Mouse (Mus musculus): ENCODE measurements around the gene Tmem178.

Tmem178 gene

DNA sequence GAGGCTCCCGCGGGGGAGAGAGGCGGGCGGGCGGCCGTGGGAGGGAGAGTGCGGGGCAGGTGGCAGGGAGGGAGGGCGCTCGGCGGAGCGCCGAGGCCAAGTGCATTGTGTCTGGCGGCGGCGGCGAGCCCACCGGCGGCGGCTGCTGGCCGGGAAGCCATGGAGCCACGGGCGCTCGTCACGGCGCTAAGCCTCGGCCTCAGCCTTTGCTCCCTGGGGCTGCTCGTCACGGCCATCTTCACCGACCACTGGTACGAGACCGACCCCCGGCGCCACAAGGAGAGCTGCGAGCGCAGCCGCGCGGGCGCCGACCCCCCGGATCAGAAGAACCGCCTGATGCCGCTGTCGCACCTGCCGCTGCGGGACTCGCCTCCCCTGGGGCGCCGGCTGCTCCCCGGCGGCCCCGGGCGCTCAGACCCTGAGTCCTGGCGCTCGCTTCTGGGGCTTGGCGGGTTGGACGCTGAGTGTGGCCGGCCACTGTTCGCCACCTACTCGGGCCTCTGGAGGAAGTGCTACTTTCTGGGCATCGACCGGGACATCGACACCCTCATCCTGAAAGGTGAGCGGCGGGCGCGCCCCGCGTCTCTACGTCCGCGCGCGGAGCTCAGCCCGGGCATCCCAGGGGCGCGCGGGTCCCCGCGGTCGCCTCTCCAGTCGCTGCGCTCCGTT, at the start of gene Tmem178:
Gene Tmem178, plus strand, starts transcription at position 103 of the 669 bp plus-strand sequence.
- peak; percentile 34 for DNase-seq (ENCODE audit: low read depth, low spot score)

DNA sequence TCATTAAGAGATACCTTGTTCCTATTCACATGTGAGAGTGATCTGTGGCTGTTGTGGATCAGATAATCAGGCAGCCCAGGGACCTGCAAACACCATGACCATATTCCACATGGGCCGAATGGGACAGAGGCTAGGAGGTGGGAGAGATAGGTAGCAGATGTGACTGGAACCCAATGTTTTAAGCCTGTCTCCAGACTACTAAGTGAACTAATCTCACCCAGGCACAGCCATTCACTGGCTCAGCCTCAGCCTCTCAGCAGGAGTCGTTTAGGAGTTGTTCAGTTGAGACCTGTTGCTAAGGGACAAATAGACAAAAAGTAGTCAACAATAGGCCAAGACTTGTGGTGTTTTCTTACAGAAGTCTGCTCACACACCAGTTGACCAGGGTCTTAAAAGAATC, 48.0 kb upstream of the Tmem178 start:
- no peak for DNase-seq (ENCODE audit: low read depth, low spot score)

DNA sequence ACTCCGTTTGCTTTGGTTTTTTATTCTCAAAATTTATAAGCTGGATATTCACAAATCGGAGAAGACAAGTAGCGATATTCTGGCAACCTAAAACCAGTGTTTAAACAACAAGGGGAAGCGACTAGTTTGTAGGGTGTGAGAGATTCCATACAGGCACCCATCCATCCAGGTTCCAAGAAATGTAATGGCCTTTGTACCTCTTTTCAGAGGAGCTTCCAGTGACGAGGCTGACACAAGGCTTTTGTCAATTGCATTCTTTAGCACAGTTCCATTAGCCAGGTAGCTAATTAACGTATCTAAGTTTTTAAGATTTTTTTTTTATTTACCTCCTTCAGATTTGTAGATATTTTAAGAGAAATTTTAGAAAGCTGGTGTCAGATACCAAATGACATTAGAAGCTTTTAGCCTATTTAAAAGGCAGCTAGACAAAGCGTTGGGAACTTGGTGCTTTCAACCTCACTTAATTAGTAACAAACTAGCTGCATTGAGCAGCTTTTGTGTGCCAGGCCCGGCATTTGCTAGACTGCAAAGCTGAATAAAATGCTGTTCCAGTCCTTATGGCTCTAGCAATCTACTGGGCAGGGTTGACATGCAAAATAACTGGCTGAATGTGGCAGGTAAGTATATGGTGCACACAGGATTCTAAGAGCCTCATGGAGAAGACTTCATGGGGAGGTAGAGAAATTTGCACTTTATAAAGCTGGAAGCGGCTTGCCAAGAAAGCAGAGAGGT, 46.6 kb upstream of the Tmem178 start:
- DNase-seq (ENCODE audit: low read depth, low spot score): no peak

DNA sequence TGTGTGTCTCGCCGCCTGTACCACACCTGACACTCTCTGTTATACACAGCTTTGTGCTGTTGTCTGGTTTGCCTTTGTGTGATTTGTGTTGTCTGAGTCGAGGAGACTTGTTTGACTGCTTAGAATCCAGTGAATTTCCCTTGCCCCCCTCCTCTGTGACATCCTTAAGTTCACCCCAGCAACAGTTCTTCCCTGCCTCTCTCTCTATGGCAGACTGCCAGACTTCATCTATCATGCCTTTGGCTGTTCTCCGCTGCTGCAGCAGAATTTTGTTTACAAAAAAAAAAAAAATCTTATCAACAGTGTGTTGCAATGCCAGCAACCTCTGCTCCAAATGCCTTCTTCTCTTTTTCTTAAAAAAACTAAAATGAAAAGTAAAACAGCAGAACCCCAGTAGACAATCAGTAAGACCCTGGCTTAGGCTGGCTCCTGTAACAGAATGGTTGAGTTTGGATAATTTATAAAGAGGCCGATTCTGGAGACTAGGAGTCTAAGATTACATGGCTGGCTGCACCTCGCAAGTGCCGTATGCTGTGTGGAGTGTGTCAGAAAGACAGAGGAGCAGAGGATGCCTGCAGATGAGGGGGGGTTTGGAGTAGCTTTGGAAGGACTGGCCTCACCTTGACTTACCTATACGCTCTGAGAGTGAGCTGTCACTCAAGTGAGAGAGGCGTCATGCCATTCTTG, 44.8 kb upstream of the Tmem178 start:
- DNase-seq (ENCODE audit: low read depth, low spot score): no peak

DNA sequence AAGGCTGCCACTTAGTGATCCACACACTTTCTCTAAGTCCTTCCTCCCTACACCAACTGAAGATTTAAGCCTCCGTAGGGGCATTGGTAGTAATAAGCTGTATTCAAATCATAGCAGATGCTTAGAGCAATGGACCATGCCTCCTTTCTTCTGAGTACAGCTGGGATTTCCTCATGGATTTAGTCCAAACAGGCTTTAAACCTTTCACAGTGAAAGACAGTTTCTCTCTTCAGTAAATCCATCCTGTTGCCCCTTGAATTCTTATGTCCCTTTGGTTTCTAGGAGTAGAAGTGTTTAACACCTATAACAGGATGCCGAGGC, 44.3 kb upstream of the Tmem178 start:
- no peak for DNase-seq (ENCODE audit: low read depth, low spot score)

DNA sequence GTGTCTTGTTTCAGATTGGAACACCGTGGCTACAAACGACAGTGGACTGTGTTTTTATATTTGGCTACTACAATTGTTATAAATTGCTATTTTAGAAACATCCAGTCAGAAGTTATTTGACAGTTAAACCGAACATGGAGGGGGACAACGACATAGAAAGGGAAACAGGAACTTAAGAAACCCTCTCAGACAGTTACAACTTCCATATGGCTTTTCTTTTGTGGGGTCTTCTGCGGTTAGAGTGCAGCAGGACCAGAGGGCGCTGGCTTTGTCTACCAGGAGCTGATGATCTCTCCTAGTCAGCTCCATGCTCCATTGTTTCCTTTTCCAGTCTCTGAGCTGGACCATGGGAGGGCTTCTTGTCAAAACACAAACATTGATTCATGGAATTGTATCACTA, 42.5 kb upstream of the Tmem178 start:
- no peak for DNase-seq (ENCODE audit: low read depth, low spot score)

DNA sequence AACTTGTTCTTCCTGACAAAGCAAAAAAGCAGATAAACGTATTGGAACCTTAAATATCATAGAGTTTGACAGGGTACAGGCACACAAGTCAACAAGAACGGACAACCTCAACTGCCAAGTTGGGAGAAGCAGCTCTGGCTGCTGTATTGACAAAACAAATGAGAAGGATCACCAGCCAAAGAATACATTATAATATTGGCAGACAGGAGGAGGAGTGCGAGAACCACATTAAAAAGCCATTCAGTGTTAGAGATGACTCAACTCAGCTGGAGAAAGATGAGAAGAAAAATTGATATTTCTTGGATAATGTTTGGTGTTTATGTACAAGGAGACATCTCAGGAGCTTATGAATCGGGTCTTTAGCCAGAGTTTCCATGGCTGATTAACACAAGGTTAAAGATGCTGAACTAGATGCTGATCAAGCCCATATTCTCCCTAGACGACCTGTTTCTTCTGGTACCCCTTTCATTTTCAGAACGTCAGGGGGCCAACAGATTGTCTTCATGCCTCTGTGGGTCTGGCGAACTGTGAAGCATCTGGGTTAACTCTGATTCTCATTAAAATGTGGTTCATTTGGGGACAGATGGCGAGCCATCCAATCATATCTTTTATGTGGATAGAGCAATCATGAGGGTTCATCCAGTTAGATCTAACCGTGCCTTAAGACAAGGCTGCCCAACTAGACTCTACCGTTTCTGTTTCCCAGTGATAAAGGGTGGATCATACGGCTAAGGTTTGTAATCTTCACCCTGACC, 41.1 kb upstream of the Tmem178 start:
- DNase-seq (ENCODE audit: low read depth, low spot score): no peak

DNA sequence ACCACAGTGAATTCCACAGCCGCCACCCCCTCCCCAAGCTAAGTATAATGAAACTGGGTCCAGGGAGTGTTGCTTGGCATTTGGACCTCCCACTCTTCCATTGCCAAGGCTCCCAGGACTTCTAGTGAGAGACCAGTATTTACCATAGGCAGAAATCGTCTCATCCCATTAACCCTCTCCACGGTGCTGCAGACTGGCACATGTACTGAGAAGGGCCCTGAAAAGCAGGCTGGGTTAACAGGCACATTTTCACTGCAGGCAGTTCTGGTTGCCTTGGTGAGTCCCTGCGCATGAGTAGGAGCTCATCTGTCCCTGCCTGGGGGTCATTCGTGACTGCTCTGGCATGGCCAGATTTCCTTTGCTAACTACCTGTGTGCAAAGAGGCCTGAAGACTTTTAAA, 40.4 kb upstream of the Tmem178 start:
- no peak for DNase-seq (ENCODE audit: low read depth, low spot score)

DNA sequence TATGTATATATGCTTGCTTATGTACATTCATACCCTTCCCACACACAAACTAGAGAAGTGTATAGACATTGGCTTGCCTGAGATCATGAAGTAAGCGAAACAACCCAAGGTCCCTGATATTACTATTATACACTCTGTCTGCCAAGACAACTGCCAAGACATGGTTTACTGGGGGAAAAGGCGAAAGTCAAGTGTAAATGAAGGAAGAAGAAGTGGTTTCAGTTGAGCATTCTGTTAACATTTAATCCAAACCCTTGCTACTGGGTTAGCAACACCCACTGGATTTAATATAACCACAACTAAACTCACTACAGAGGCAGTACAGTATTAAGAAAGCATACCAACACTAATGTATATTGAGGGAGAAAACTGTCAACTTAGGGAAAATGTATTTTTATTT, 28.8 kb upstream of the Tmem178 start:
- no peak for DNase-seq (ENCODE audit: low read depth, low spot score)

DNA sequence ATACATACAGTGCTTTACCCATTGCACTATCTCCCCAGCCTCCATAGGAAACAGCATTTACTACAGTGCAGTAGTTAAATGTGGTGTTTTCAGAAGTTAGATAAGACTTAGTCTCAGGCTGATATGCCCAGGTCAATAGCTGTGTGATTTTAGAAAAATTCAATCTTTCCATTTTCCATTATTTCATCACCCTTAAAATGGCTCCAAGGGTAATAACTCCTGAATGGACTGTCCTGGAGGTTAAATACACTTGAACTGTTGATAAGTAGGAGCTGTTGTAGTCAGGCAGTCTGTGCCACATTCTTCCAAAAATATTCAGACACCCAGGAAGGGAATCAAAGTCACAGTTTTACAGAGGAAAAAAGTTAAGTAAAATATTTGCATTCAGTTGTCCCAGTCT, 25.2 kb upstream of the Tmem178 start:
- no peak for DNase-seq (ENCODE audit: low read depth, low spot score)

DNA sequence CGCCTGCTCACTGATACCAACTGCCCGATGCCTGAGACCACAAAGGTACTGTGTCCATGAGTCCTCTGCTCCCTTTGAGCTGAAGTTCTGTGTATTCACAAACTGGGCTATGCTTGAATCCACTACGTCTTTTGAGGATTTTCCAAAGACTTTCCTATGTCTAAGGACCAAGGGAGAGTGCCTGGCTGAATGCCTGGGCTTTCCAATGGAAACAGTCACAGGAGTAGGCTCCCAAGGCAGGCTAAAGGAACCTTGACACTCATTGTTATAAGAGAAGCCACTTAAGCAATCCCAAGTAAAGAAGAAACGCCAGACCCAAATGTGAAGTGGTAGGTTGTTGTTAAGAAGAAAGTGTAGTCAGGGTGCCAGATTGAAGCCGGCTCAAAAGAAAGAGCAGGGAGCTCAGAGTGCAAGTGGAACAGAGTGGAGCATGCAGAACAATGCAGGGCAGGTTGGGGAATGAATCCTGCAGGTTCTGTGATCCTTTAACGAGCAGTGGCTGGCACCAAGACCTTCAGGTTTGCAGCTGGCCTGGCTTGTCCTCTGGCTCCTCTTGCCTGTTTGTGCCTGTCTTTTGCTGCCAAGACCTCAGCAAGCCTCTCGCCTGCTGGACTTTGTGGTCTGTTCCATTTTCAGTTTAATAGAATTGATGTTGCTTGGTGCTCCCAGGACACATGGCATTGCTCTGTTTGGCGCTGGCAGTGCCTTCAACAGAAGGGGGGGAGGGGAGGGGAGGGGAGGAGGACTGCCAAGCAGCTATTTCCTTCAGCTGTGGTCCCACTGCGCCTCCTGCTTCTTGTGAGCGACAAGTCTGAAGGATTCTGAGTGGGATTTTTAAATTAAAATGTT, 22.9 kb upstream of the Tmem178 start:
- no peak for DNase-seq (ENCODE audit: low read depth, low spot score)

DNA sequence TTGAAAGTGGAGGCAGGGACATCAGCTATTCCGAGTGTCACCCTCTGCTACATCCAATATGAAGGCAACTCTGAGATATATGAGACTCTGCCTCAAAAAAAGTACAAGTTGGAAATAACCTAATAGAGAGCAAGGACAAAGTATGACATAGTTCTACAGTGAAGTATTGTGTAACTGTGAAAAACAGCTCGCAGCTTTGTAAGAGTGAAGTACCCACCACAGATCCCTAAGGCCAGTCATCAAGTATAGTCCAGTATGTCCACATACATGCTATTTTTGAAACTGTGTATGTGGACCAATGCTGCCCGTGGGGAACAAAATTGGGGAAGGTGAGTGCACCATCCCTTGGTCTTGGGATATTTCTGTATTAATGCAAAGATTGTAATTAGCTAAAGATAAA, 18.9 kb upstream of the Tmem178 start:
- no peak for DNase-seq (ENCODE audit: low read depth, low spot score)

DNA sequence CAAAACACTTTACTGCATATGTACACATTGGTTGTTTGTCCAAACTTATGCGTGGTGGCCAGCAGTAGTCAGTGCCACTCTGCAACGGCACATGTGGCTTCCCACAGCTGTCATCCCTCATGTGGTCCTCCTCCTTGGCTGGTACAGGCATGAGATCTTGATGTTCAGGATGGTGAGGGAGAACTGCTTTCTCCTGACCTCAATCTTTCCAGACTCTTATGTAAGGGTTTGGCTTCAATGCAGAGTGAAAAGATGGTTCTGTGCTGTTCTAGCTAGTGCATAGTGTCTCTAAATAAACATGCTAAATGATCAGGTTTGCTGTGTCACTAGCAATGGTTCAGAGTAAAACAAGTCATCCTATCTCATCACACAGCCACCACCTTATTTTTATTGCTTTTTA, 17.3 kb upstream of the Tmem178 start:
- DNase-seq (ENCODE audit: low read depth, low spot score): no peak

DNA sequence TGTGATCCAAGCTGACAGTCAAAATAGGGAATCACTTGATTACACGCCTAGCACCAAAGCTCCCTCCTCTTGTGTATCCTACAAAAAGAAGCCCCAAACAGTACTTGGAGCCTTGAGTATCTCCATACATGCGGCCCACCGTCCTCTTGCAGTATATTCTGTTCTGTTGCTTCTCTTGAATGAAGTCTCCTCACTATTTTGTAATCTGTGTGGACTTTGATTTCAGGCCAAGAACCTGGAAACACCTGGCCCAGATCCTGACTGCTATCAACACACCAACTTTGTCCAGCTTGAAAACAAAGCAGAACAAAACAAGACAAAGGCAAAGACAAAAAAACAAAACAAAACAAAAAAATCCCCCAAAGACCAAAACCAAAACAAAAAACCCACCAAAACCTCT, 11.7 kb upstream of the Tmem178 start:
- no peak for DNase-seq (ENCODE audit: low read depth, low spot score)

DNA sequence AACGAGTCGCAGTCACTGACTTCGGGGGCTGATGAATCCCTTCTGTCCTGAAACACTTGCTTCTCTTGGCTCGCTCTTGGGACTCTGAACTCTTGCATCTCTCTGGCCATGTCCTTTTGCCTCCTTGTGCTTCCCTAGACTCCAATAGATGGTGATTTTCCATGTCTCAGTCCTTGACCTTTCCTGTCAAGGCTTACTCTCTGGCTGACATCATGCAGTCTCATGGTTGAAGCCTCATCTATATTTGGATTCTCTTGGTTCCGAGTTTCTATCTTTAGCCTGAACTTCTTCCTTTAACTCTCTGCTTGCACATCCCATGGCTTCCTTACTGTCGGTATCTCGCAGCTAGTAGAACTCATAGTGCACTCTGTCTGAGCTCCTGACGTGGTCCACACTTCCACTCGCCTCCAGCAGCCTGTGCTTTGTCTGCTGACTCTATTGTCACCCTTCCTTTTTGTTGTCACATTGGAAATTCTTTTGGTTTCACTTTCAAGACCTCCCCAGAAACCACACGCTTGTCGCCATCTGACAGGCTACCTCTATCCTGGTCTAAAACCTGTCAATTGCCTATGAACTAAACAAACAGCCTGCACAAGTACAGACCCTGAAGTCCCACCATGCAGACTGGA, 10.9 kb upstream of the Tmem178 start:
- no peak for DNase-seq (ENCODE audit: low read depth, low spot score)

DNA sequence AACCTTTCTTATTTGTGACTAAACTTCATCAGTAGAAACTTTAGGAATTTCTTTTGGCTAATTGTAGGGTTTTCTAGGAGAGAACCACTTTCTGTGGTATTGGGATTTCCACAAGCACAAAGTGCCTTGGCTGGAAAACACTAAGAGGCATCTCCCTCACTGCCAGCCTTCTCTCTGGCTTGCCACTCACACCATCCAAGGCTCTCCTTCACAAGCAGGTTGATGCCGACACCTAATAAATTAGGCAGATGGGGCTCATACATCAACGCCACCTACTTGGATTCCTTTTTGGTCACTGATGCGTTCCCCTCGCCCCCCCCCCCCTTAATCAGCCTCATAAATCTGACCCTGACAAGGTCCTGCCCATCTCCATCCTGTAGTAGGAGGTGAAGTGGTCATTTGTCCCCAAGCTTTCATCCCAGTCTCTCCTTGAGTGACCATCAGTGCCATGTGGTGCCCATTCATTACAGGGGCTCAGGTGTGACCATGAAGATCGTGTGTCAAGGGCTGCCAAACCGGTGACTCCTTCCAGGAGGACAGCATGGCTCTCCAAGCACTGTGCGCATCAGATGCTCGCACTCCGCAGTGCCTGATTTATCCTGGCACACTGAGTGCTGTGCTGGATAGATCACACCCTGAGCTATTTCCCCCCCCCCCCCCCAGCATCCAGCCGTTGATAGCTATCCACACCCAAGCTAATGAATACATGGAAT, 8.5 kb upstream of the Tmem178 start:
- no peak for DNase-seq (ENCODE audit: low read depth, low spot score)

DNA sequence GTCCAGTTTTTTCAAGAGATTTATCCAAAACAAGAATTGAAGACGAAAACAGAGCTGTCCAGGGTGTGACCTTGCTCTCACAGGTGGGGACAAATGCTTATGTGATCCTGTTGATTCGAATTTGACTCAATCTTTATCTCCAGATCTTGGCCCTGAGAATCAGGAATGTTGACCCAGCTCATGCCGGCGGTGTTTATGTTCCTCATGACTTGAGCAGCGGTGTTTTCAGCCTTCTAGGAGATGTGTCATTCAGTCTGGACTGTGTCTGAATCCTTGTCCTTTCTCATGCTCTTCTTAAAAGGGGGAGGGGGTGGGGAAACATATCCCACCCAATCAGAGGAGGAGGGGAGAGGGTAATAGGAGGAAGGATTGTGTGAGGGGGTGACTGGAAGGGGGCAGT, 7.9 kb upstream of the Tmem178 start:
- DNase-seq (ENCODE audit: low read depth, low spot score): no peak

DNA sequence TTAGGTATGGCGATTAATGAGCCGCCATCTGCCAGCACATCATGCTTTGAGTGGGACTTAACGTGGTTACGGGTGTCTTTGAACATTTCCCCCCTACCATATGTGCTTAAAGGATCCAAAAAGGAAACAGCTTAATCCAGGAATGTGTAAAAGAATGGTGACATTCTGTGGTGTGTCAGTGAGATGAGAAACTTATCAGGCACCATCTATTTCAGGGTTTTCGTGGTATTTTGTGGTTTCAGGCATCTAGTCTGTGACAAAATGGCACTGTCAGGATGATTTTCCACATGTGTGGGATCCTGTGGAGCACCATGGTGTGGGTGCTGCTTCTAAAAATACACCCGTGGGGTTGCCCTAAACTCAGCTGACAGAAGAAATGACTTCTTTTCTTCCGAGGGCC, 4.6 kb upstream of the Tmem178 start:
- DNase-seq (ENCODE audit: low read depth, low spot score): no peak

DNA sequence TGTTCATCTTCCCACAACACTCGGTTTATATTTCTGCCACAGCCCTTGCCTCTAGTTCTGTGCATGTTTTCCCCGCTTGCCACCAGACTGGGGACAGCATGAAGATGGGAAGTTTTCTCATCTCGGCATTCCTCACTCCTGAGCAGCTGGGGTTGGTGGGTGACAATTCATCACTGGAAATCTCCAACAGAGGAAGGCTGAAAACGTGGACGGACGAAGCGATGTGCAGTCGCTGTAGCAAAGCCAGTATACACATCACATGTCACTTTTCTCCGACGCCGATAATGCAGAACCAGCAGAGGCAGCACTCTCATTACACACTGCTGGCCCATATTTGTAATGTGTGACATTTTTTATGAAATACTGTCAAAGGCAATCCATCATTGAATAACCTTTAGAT, 2.6 kb upstream of the Tmem178 start:
- DNase-seq (ENCODE audit: low read depth, low spot score): no peak

DNA sequence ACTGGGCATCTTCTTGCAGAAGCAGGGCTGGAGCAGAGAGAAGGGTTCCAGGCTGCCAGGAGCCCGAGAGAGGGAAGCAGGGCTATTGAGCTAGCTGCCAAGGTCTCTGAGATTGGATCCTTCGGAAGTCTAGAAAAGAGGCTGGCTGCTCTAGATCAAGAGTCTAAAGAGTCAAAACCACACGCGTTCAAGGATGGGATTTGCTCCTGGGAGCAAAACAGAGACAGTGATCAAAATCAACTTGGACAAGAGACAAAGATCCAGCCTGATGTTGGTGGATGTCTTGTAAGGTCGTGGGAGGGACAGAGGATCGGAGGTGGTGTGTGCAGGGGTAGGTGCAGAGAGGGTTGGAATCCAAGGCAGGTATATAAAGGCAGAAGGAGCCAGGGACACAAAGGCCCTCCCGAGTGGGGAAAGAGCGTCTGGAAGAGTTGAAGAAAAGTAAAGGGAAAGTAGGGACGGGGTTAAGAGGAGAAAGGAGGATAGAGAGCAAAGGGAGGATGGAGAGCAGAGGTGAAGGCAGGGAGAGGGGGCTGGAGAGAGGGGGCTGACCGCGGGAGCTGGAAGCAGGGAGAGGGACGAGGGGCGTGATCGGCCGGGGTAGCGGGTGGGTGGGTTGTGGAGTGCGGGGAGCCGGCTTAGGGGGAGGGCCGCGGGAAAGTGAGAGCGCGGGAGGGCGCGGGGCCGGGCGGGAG, 450 bp upstream of the Tmem178 start:
- DNase-seq (ENCODE audit: low read depth, low spot score): no peak

Data from retina, postnatal 7 days (tissue).